Mouse (Mus musculus): ENCODE results near the gene Hibadh.

DNA sequence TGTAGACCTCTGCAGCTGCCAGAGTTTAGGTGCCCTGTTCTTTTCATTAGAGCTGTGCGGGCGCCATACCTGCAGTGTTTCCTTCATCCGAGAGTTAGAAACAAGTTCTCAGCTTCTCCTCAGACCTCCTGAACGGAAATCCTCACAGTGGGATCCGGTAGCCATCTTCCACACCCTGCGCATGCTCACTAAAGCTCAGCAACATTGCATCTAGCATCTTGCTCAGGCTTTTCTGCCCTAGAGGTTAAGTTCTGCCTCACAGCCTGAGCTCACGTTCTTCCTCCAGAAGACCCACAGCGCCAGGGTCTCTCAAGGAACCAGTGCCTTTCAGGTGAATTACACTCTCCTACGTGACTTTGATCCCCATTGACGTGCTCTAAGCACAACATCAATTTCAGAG, 109.3 kb downstream of the Hibadh start:
- TF ChIP-seq CTCF (IDR thresholded peaks at IDR 0.05; ENCODE audit: low read depth) (no peak), EP300 (optimal IDR thresholded peaks at IDR 0.05) (no peak)

Data from stomach, postnatal 0 days (tissue).